Mouse (Mus musculus) midbrain, embryonic 14.5 days (tissue): ENCODE data around the gene Kdm1b. TPM values are rescaled to one million over a fixed set of nuclear protein-coding genes. Genes with fewer than 3 reads are reported as not detected.

ENCODE experiments used
- ATAC-seq: fragments of 200-750 bp; cut with Nextera tagmentation; 2 replicates; pipeline ENCODE4 v1.8.0; 2017; ENCODE audit warnings: moderate number of reproducible peaks, moderate library complexity; ENCODE audit not compliant: low FRiP score, low TSS enrichment
- DNase-seq: peaks from one replicate; pipeline ENCODE4 v3.0.0-alpha.2; 2015
- H3K27ac ChIP-seq: fragments of 300-500 bp; sonication (generic); replicated peaks from 2 replicates; pipeline ENCODE4 v1.5.1; 2014; ENCODE audit warnings: mild to moderate bottlenecking, low read depth, low read length, moderate library complexity
- H3K27me3 ChIP-seq: fragments of 300-500 bp; sonication (generic); 2 replicates; pipeline ENCODE4 v1.6.1; 2014; ENCODE audit warnings: low read length, control low read depth, mixed read lengths; ENCODE audit not compliant: control insufficient read depth, insufficient read depth
- H3K36me3 ChIP-seq: fragments of 300-500 bp; sonication (generic); 2 replicates; pipeline ENCODE4 v1.6.1; 2014; ENCODE audit warnings: low read length, control low read depth; ENCODE audit not compliant: control insufficient read depth, insufficient read depth
- H3K4me1 ChIP-seq: fragments of 300-500 bp; sonication (generic); 2 replicates; pipeline ENCODE4 v1.6.1; 2014; ENCODE audit warnings: mild to moderate bottlenecking, antibody characterized with exemption, low read length, control low read depth; ENCODE audit not compliant: control insufficient read depth, insufficient read depth
- H3K4me2 ChIP-seq: fragments of 300-500 bp; sonication (generic); 2 replicates; pipeline ENCODE4 v1.6.1; 2014; ENCODE audit warnings: mild to moderate bottlenecking, low read length, moderate library complexity
- H3K4me3 ChIP-seq: fragments of 300-500 bp; sonication (generic); replicated peaks from 2 replicates; pipeline ENCODE4 v1.5.1; 2014; ENCODE audit warnings: low read depth, low read length
- H3K9ac ChIP-seq: fragments of 300-500 bp; sonication (generic); replicated peaks from 2 replicates; pipeline ENCODE4 v1.6.1; 2014; ENCODE audit warnings: mild to moderate bottlenecking, low read length, moderate library complexity
- H3K9me3 ChIP-seq: fragments of 300-500 bp; sonication (generic); 2 replicates; pipeline ENCODE4 v1.6.1; 2016; ENCODE audit warnings: low read length, control low read depth, mixed read lengths; ENCODE audit not compliant: control insufficient read depth
- WGBS: fragments of 180-500 bp; shearing (Covaris S2); extraction: QIAGEN DNeasy Blood & Tissue Kit; methylation state at CpG from one replicate; pipeline ENCODE4 v1.1.7; 2014; 5-methylcytosine and 5-hydroxymethylcytosine counted together
- polyA plus RNA-seq: library from polyadenylated mRNA; unstranded; fragments of >200 nt; fragmentation: Nextera tagmentation; extraction: Ambion mirVana; gene quantifications from 2 replicates; pipeline ENCODE4 v1.2.1, GENCODE M21; 2014

The Kdm1b gene
- polyA plus RNA-seq, 1 experiment from 2014 or later: 20.0 TPM

GRCm38 (mm10) chr13:47089271-47089670 is 46.0 kb downstream of the Kdm1b start:
- Histone ChIP-seq H3K4me3 (no peak overlapping the region), H3K9me3 (no peaks in the 10 kb centered on the region), H3K4me1 (no peaks in the 10 kb centered on the region), H3K36me3 (peaks cover 61% of the 10 kb centered on the region), H3K27ac (no peak overlapping the region), H3K4me2 (no peak overlapping the region), H3K9ac (no peak overlapping the region), H3K27me3 (no peaks in the 10 kb centered on the region)
- no peak for ATAC-seq
- WGBS: 87% methylated on average over 2 of the region's 2 CpGs
- no peak for DNase-seq

- 89% methylated on average over 2 of the region's 2 CpGs for WGBS
- no peak for DNase-seq
- Histone ChIP-seq H3K9ac (no peak overlapping the region), H3K9me3 (no peaks in the 10 kb centered on the region), H3K4me1 (no peaks in the 10 kb centered on the region), H3K4me3 (no peak overlapping the region), H3K36me3 (peaks cover 58% of the 10 kb centered on the region), H3K27ac (no peak overlapping the region), H3K27me3 (no peaks in the 10 kb centered on the region), H3K4me2 (no peak overlapping the region)
- ATAC-seq: no peak
These were observed 50.5 kb downstream of the Kdm1b start for GRCm38 (mm10) chr13:47093791-47094190.

- ATAC-seq (no peak), DNase-seq (no peak)
- WGBS: 90% methylated on average over 2 of the region's 2 CpGs
- Histone ChIP-seq H3K9me3 (no peaks in the 10 kb centered on the region), H3K9ac (no peak overlapping the region), H3K4me3 (no peak overlapping the region), H3K36me3 (peaks cover 60% of the 10 kb centered on the region), H3K27ac (no peak overlapping the region), H3K4me1 (no peaks in the 10 kb centered on the region), H3K27me3 (no peaks in the 10 kb centered on the region), H3K4me2 (no peak overlapping the region)
These were observed 53.3 kb downstream of the Kdm1b start for GRCm38 (mm10) chr13:47096591-47096990.

GRCm38 (mm10) chr13:47099265-47099664 is 56.0 kb downstream of the Kdm1b start:
- no peak overlapping the region for H3K27ac ChIP-seq
- peaks cover 14% of the 10 kb centered on the region for H3K4me1 ChIP-seq
- H3K36me3 ChIP-seq: peaks cover 46% of the 10 kb centered on the region
- WGBS: 88% methylated on average over 7 of the region's 7 CpGs
- no peaks in the 10 kb centered on the region for H3K27me3 ChIP-seq
- ATAC-seq: no peak
- H3K4me2 ChIP-seq: no peak overlapping the region
- no peaks in the 10 kb centered on the region for H3K9me3 ChIP-seq
- no peak for DNase-seq
- no peak overlapping the region for H3K9ac ChIP-seq
- H3K4me3 ChIP-seq: no peak overlapping the region

- no peaks in the 10 kb centered on the region for H3K9me3 ChIP-seq
- no peak overlapping the region for H3K27ac ChIP-seq
- ATAC-seq: no peak
- peaks cover 22% of the 10 kb centered on the region for H3K4me1 ChIP-seq
- H3K27me3 ChIP-seq: no peaks in the 10 kb centered on the region
- no peak overlapping the region for H3K9ac ChIP-seq
- H3K4me3 ChIP-seq: no peak overlapping the region
- peaks cover 33% of the 10 kb centered on the region for H3K36me3 ChIP-seq
- WGBS: 82% methylated on average over 2 of the region's 2 CpGs
- DNase-seq: no peak
- H3K4me2 ChIP-seq: no peak overlapping the region
These were observed 57.3 kb downstream of the Kdm1b start for GRCm38 (mm10) chr13:47100587-47100986.

- peaks cover 22% of the 10 kb centered on the region for H3K4me1 ChIP-seq
- peaks cover 16% of the 10 kb centered on the region for H3K36me3 ChIP-seq
- peak overlapping the region; percentile 32; the same call in 1 of the 2 replicates for H3K9ac ChIP-seq
- H3K9me3 ChIP-seq: no peaks in the 10 kb centered on the region
- H3K27ac ChIP-seq: no peak overlapping the region
- no peaks in the 10 kb centered on the region for H3K27me3 ChIP-seq
- H3K4me2 ChIP-seq: peak overlapping the region; percentile 88
- peak overlapping the region; percentile 71 for H3K4me3 ChIP-seq
- ATAC-seq (no peak), DNase-seq (no peak)
- 17% methylated on average over 2 of the region's 2 CpGs for WGBS
These were observed 60.8 kb downstream of the Kdm1b start for GRCm38 (mm10) chr13:47104146-47104545.

- Histone ChIP-seq H3K4me2 (peak overlapping the region; percentile 88), H3K4me1 (peaks cover 22% of the 10 kb centered on the region), H3K36me3 (peaks cover 10% of the 10 kb centered on the region; the same call in 1 of the 2 replicates), H3K9ac (peak overlapping the region; percentile 80), H3K27me3 (no peaks in the 10 kb centered on the region), H3K9me3 (no peaks in the 10 kb centered on the region), H3K4me3 (peak overlapping the region; percentile 71), H3K27ac (peak overlapping the region; percentile 98; the same call in 1 of the 2 replicates)
- under 1% methylated on average over 25 of the region's 25 CpGs for WGBS
- DNase-seq: peak; percentile 68
- ATAC-seq: no peak
These were observed 61.7 kb downstream of the Kdm1b start for GRCm38 (mm10) chr13:47104856-47105541.

GRCm38 (mm10) chr13:47105711-47106579 is 62.6 kb downstream of the Kdm1b start, which contains the start of gene Dek:
Dek (minus strand) TSS chr13:47106201.
- under 1% methylated on average over 127 of the region's 129 CpGs for WGBS
- peaks cover 22% of the 10 kb centered on the region for H3K4me1 ChIP-seq
- no peaks in the 10 kb centered on the region for H3K27me3 ChIP-seq
- H3K4me3 ChIP-seq: peak within 1 kb of the TSS; percentile 71
- peak; percentile 92 for ATAC-seq
- H3K27ac ChIP-seq: peak within 1 kb of the TSS; percentile 98
- H3K9me3 ChIP-seq: no peaks in the 10 kb centered on the region
- DNase-seq: peak; percentile 96
- peak within 1 kb of the TSS; percentile 88 for H3K4me2 ChIP-seq
- H3K9ac ChIP-seq: peak within 1 kb of the TSS; percentile 80
- 0 out of 2 replicates have a peak, but pooled peaks cover 4% of the 10 kb centered on the region for H3K36me3 ChIP-seq
